Mouse (Mus musculus) inflammation-experienced regulatory T-cells (primary cell): ENCODE results near the gene Vmn1r233. TPM values are rescaled to one million over a fixed set of nuclear protein-coding genes. Genes with fewer than 3 reads are reported as not detected.

Experiments
- polyA plus RNA-seq, 2 experiments: library from polyadenylated mRNA; unstranded; fragments of 100-300 nt; shearing (Covaris generic); gene quantifications; one replicate each; pipeline ENCODE4 v1.2.1; 2017

Gene Vmn1r233
- under 1 TPM; 0.07 to 0.54 TPM for polyA plus RNA-seq

DNA sequence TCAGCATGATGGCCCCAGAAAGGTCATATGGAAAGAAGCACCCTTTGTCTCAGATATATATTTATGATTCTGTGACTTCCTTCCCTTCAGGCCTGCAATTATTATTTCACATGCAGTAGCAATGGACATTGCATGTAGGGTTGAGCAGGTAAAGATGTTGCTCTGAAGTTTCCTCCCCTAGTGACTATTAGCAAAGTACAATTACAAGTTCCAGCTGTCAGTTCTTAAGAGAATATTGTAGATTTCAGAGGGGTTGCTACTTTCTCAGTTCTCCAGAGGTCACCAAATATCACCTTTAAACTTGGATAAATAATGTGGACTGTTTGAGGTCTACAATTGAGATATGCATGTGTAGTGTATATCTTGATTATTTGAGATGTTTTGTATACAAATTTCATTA is at the start of gene Vmn1r233:
Gene Vmn1r233, minus strand, starts transcription at position 101 of the 400 bp plus-strand sequence.

GRCm38 (mm10) chr17:21008382-21009331 is 12.4 kb upstream of the Vmn1r233 start, which contains the start of gene Zfp160:
Gene Zfp160, plus strand, starts transcription at chr17:21008903.

GRCm38 (mm10) chr17:20944985-20945891 is 51.0 kb downstream of the Vmn1r233 start, which contains the start of gene Ppp2r1a:
Gene Ppp2r1a, plus strand, starts transcription at chr17:20945311.

Other genes with a start within 250 kb of the Vmn1r233 start
- not detected for gene Vmn1r228, start 210.3 kb downstream of the Vmn1r233 start, polyA plus RNA-seq
- under 1 TPM; 0.05 to 0.38 TPM for gene Vmn1r229, start 184.9 kb downstream of the Vmn1r233 start, polyA plus RNA-seq
- gene Vmn1r230, start 156.0 kb downstream of the Vmn1r233 start, polyA plus RNA-seq, result under 1 TPM in 1 of 2 experiments, not detected in 1; 0.06 TPM
- gene Vmn1r231, start 91.4 kb downstream of the Vmn1r233 start, polyA plus RNA-seq, result under 1 TPM in 1 of 2 experiments, not detected in 1; 0.27 TPM
- under 1 TPM in 1 of 2 experiments, not detected in 1; 0.14 TPM for gene Vmn1r232, start 76.8 kb downstream of the Vmn1r233 start, polyA plus RNA-seq
- gene Ppp2r1a, start 51.2 kb downstream of the Vmn1r233 start, polyA plus RNA-seq, result 100 to 1,000 TPM; 283 to 295 TPM
- 10 to 100 TPM; 12.4 to 15.2 TPM for gene Zfp160, start 12.4 kb upstream of the Vmn1r233 start, polyA plus RNA-seq
- gene Vmn1r234, start 229.6 kb upstream of the Vmn1r233 start, polyA plus RNA-seq, result under 1 TPM; 0.12 to 0.42 TPM